Mouse (Mus musculus): ENCODE results near the gene Ybx1. TPM values are rescaled to one million over a fixed set of nuclear protein-coding genes. Genes with fewer than 3 reads are reported as not detected.
A peak's percentile ranks its signal among the peaks of the same experiment; 100 is the strongest.
"Not testable (repeated sequence)": the region's sequence is repeated elsewhere in the genome, so short reads cannot be mapped to it uniquely, and the experiment has no call there.

The Ybx1 gene
- polyA plus RNA-seq, 1 experiment: 242 TPM

DNA sequence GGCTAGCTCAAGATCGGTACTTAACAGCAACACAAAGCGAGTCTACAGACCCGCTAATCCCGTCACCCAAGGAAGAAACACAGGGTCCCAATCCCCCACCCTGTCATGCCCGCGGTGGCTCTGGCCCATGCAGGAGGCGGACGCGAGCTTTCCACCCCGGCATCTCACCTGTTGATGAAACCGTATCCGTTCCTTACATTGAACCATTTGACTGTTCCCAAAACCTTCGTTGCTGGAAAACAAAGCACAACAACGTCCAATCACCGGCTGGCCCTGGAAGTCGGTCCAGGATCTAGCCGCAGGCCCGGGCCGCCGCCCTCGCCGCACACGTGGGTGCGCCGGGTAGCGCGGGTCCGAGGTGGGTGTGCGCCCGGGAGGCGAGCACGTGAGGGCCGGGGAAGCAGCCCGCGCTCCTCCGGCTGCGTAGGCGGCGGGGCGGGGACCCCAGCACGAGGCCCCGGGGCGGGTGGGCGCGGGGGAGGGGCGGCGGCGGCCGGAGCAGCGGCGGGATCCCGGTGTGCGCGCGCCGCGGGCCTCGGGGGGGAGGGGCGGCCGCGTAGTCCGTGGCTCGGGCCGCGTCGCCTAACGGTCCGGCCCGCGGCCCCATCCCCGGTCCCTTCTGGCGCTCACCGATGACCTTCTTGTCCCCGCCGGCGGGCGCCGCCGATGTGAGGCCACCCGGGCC lies 688 bp downstream of the Ybx1 start:
- TF ChIP-seq POLR2A (IDR thresholded peaks at IDR 0.05; ENCODE audit: low read depth, low read length): no peak
- no peak for TF ChIP-seq CTCF (IDR thresholded peaks at IDR 0.05; ENCODE audit: extremely low read depth, insufficient read length, insufficient replicate concordance, low read depth, low read length)
- Histone ChIP-seq H3K4me3 (ENCODE audit: low read depth, low read length) (peak overlapping the region; percentile 76), H3K27ac (ENCODE audit: insufficient read depth, low read depth, low read length) (peak overlapping the region; percentile 62), H3K4me1 (ENCODE audit: control insufficient read depth, insufficient read depth, insufficient read length, low read length) (peaks cover 5% of the 10 kb centered on the region; the same call in 1 of the 2 replicates), H3K36me3 (ENCODE audit: control insufficient read depth, insufficient read depth, low read length) (peaks cover 5% of the 10 kb centered on the region), H3K27me3 (ENCODE audit: control insufficient read depth, insufficient read depth, low read length) (no peaks in the 10 kb centered on the region)
- WGBS: under 1% methylated on average over 56 of the region's 80 CpGs

DNA sequence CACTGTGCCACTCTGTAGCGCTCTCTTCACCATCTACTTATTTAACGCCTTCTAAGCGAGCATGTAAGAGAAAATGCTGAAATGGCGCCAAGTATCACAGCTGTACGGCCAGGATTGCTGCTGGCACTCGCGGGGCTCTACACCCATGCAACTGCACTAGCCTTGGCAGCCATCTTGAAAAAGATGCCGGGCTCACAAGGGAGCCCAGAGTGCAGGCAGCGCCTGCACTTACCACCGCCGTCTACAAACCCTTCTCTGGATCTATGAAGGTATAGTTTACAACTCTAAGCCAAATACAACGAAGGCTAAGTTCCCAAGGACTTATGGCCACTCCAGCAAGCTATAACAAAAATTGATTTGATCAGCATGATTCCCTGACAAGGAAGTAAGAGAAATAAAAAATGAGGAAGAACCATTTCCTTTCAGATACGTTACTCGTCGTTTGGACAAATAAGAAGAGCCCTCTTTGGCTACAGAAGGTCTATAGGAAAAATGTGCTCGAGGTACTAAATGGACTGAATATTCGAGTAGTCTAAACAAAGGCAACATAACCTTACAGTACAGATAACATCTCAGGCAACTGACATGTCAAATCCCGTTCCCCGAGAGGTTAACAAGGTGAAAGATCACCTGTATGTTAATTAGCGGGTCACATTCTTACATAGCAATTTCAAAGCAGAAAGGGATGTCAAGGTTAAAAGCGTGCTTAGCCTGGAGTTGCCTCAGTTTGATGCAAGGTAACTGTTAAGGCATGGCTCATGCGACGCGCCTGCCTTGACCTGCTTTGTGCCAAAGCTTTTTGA lies 1.4 kb downstream of the Ybx1 start:
- under 1% methylated on average over 24 of the region's 24 CpGs for WGBS
- Histone ChIP-seq H3K4me3 (ENCODE audit: low read depth, low read length) (peak overlapping the region; percentile 76), H3K27me3 (ENCODE audit: control insufficient read depth, insufficient read depth, low read length) (no peaks in the 10 kb centered on the region), H3K4me1 (ENCODE audit: control insufficient read depth, insufficient read depth, insufficient read length, low read length) (peaks cover 7% of the 10 kb centered on the region; the same call in 1 of the 2 replicates), H3K27ac (ENCODE audit: insufficient read depth, low read depth, low read length) (peak overlapping the region; percentile 62), H3K36me3 (ENCODE audit: control insufficient read depth, insufficient read depth, low read length) (peaks cover 5% of the 10 kb centered on the region)
- TF ChIP-seq POLR2A (IDR thresholded peaks at IDR 0.05; ENCODE audit: low read depth, low read length) (no peak), CTCF (IDR thresholded peaks at IDR 0.05; ENCODE audit: extremely low read depth, insufficient read length, insufficient replicate concordance, low read depth, low read length) (no peak)

DNA sequence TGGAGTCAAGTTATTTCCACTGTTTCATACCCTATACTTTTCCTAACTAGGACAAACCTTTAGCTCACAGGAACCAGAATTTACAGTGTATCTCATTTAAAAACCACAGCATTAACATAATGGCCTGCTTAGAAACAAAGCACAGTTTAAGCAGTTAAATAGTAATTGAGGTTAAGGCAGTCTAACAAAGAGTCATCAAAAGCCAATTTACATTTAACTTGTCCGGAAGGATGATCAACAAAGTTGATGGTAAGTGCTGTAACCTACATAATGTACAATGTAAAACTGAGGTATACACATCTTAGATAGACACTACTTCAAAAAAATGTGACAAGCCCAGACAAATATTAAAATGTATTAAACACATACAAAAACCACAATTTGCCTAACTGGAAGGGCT lies 2.5 kb downstream of the Ybx1 start:
- WGBS: 51% methylated on average over 1 of the region's 1 CpGs
- Histone ChIP-seq H3K36me3 (ENCODE audit: control insufficient read depth, insufficient read depth, low read length) (peaks cover 6% of the 10 kb centered on the region), H3K4me1 (ENCODE audit: control insufficient read depth, insufficient read depth, insufficient read length, low read length) (peaks cover 8% of the 10 kb centered on the region; the same call in 1 of the 2 replicates), H3K4me3 (ENCODE audit: low read depth, low read length) (no peak overlapping the region), H3K27ac (ENCODE audit: insufficient read depth, low read depth, low read length) (no peak overlapping the region), H3K27me3 (ENCODE audit: control insufficient read depth, insufficient read depth, low read length) (no peaks in the 10 kb centered on the region)
- TF ChIP-seq POLR2A (IDR thresholded peaks at IDR 0.05; ENCODE audit: low read depth, low read length) (no peak), CTCF (IDR thresholded peaks at IDR 0.05; ENCODE audit: extremely low read depth, insufficient read length, insufficient replicate concordance, low read depth, low read length) (no peak)

DNA sequence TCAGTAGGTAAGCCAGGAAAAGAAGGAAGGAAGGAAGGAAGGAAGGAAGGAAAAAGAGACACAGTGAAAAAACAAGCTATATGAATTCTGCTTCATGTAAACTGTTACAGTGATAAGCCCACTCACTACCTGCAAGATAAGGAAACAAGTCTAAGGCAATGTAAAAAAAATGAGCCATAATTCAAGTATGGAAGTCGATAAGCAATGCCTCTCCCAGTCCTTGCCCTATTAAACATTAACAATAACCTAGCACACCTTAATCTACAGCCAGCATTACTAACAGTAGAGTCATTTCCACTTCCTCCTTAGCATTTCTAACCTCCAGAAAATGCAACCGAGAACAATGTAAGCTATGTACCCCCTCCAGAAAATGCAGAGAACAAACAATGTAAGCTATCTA lies 9.1 kb downstream of the Ybx1 start:
- Histone ChIP-seq H3K27me3 (ENCODE audit: control insufficient read depth, insufficient read depth, low read length) (no peaks in the 10 kb centered on the region), H3K4me3 (ENCODE audit: low read depth, low read length) (no peak overlapping the region), H3K27ac (ENCODE audit: insufficient read depth, low read depth, low read length) (peak overlapping the region; percentile 85), H3K4me1 (ENCODE audit: control insufficient read depth, insufficient read depth, insufficient read length, low read length) (peaks cover 12% of the 10 kb centered on the region), H3K36me3 (ENCODE audit: control insufficient read depth, insufficient read depth, low read length) (peaks cover 42% of the 10 kb centered on the region)
- TF ChIP-seq POLR2A (IDR thresholded peaks at IDR 0.05; ENCODE audit: low read depth, low read length): no peak
- no peak for TF ChIP-seq CTCF (IDR thresholded peaks at IDR 0.05; ENCODE audit: extremely low read depth, insufficient read length, insufficient replicate concordance, low read depth, low read length)
- WGBS: 20% methylated on average over 2 of the region's 2 CpGs

DNA sequence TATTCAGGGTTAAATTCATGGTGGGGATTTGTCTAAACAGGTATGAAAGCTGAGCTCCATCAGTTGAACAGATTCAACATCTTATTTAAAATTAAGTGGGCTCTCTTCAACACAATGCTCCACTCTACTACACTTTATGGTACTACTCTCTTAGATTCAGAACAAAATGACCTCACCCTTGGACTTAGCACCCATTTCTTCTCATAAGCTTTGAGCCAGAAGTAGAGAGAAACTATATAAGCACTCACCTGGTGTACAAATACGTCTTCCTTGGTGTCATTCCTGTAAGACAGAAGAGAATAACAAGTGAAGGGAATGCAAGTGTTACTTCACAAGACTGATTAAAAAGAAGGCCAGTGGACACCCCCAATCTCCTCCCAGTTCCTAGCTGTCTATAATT lies 9.5 kb downstream of the Ybx1 start:
- Histone ChIP-seq H3K27ac (ENCODE audit: insufficient read depth, low read depth, low read length) (peak overlapping the region; percentile 63), H3K36me3 (ENCODE audit: control insufficient read depth, insufficient read depth, low read length) (peaks cover 42% of the 10 kb centered on the region), H3K27me3 (ENCODE audit: control insufficient read depth, insufficient read depth, low read length) (no peaks in the 10 kb centered on the region), H3K4me1 (ENCODE audit: control insufficient read depth, insufficient read depth, insufficient read length, low read length) (peaks cover 12% of the 10 kb centered on the region), H3K4me3 (ENCODE audit: low read depth, low read length) (no peak overlapping the region)
- 34% methylated on average over 1 of the region's 1 CpGs for WGBS
- TF ChIP-seq POLR2A (IDR thresholded peaks at IDR 0.05; ENCODE audit: low read depth, low read length): no peak
- TF ChIP-seq CTCF (IDR thresholded peaks at IDR 0.05; ENCODE audit: extremely low read depth, insufficient read length, insufficient replicate concordance, low read depth, low read length): no peak

DNA sequence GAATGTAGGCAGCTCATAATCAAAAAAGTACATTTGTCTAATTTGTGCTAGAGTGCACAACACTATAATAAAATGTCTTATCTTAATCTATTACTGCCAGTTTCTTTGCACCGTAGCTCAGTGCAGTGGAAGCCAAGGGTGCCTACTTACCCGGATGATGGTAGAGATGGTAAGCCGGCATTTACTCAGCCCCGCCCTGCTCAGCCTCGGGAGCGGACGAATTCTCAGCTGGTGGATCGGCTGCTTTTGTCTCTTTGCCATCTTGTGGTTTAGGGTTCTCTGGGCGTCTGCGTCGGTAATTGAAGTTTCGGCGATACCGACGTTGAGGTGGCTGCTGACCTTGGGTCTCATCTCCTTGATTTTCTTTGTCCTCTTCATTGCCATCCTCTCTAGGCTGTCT lies 15.6 kb downstream of the Ybx1 start:
- not testable (repeated sequence) for H3K4me1 ChIP-seq (ENCODE audit: control insufficient read depth, insufficient read depth, insufficient read length, low read length); H3K27me3 ChIP-seq (ENCODE audit: control insufficient read depth, insufficient read depth, low read length); H3K4me3 ChIP-seq (ENCODE audit: low read depth, low read length); H3K27ac ChIP-seq (ENCODE audit: insufficient read depth, low read depth, low read length)
- peaks cover 66% of the 10 kb centered on the region for H3K36me3 ChIP-seq (ENCODE audit: control insufficient read depth, insufficient read depth, low read length)
- 63% methylated on average over 15 of the region's 15 CpGs for WGBS

DNA sequence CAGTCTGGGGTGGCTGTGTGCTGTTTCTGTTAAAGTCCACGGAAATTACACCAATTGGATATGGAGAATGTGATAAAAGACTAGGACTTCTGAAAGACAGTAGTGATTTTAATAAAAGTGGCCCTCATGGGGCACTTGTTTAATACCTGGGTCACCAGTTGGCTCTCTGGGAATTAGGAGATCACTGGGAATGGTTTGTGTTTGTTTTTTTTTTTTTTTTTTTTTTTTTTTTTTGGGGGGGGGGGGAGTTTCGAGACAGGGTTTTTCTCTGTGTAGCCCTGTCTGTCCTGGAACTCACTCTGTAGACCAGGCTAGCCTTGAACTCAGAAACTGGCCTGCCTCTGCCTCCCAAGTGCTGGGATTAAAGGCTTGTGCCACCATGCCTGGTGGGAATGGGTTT lies 18.7 kb downstream of the Ybx1 start:
- H3K36me3 ChIP-seq (ENCODE audit: control insufficient read depth, insufficient read depth, low read length): peaks cover 59% of the 10 kb centered on the region
- H3K27me3 ChIP-seq (ENCODE audit: control insufficient read depth, insufficient read depth, low read length): no peaks in the 10 kb centered on the region
- WGBS: 80% methylated on average over 2 of the region's 2 CpGs
- no peak for TF ChIP-seq POLR2A (IDR thresholded peaks at IDR 0.05; ENCODE audit: low read depth, low read length)
- TF ChIP-seq CTCF (IDR thresholded peaks at IDR 0.05; ENCODE audit: extremely low read depth, insufficient read length, insufficient replicate concordance, low read depth, low read length): no peak
- peak overlapping the region; percentile 77 for H3K27ac ChIP-seq (ENCODE audit: insufficient read depth, low read depth, low read length)
- no peak overlapping the region for H3K4me3 ChIP-seq (ENCODE audit: low read depth, low read length)
- H3K4me1 ChIP-seq (ENCODE audit: control insufficient read depth, insufficient read depth, insufficient read length, low read length): peaks cover 2% of the 10 kb centered on the region; the same call in 1 of the 2 replicates

All from small intestine, adult 2 months (tissue).